Mouse (Mus musculus) MEL (cell line): Measurements from ENCODE around the gene Lce1h. TPM values are rescaled to one million over a fixed set of nuclear protein-coding genes. Genes with fewer than 3 reads are reported as not detected.

Experiments used
- DNase-seq: peaks from one replicate; pipeline ENCODE4 v3.0.0; 2011; ENCODE audit warnings: low read depth, low spot score
- H3K27ac ChIP-seq: 2 replicates; pipeline ENCODE4 v1.5.1; 2012; ENCODE audit warnings: low read depth, mild to moderate bottlenecking, control low read depth, low read length, moderate library complexity; ENCODE audit not compliant: control insufficient read depth
- H3K27me3 ChIP-seq, 2 experiments: fragments of 150-350 bp in 1 of 2; sonication (generic) in 1 of 2; 2 replicates each; pipeline ENCODE4 v1.6.1; 2012; ENCODE audit warnings: low read length in 2 of 2, mild to moderate bottlenecking in 2 of 2, improper control_type of control experiment in 1 of 2, moderate library complexity in 1 of 2; ENCODE audit not compliant: insufficient read depth in 2 of 2, control insufficient read depth in 1 of 2
- H3K36me3 ChIP-seq, 2 experiments: 2 replicates each; pipeline ENCODE4 v1.6.1; 2012 to 2014; ENCODE audit warnings: low read length in 2 of 2, improper control_type of control experiment in 1 of 2, inconsistent platforms in 1 of 2, mild to moderate bottlenecking in 1 of 2; ENCODE audit not compliant: insufficient read depth in 2 of 2, control insufficient read depth in 1 of 2
- H3K4me1 ChIP-seq, 2 experiments: fragments of 150-350 bp in 1 of 2; sonication (generic) in 1 of 2; 2 replicates each; pipeline ENCODE4 v1.6.1; 2012; ENCODE audit warnings: low read length in 2 of 2, improper control_type of control experiment in 1 of 2, mild to moderate bottlenecking in 1 of 2; ENCODE audit not compliant: insufficient read depth in 2 of 2, control insufficient read depth in 1 of 2
- H3K4me3 ChIP-seq, 2 experiments: fragments of 150-350 bp in 1 of 2; sonication (generic) in 1 of 2; 2 replicates each; pipeline ENCODE4 v1.5.1; 2012; ENCODE audit warnings: low read depth in 2 of 2, low read length in 2 of 2, mild to moderate bottlenecking in 2 of 2, moderate library complexity in 2 of 2, control low read depth in 1 of 2, improper control_type of control experiment in 1 of 2; ENCODE audit not compliant: control insufficient read depth in 1 of 2, insufficient read depth in 1 of 2
- H3K79me2 ChIP-seq: 2 replicates; pipeline ENCODE4 v1.6.1; 2012; ENCODE audit warnings: mild to moderate bottlenecking, low read length, moderate library complexity; ENCODE audit not compliant: control insufficient read depth, poor library complexity, insufficient read depth
- H3K9ac ChIP-seq: 2 replicates; pipeline ENCODE4 v1.6.1; 2012; ENCODE audit warnings: low read depth, mild to moderate bottlenecking, control low read depth, low read length, moderate library complexity; ENCODE audit not compliant: control insufficient read depth, poor library complexity, severe bottlenecking
- H3K9me3 ChIP-seq: fragments of 150-350 bp; sonication (generic); replicated peaks from 2 replicates; pipeline ENCODE4 v1.6.1; 2012; ENCODE audit warnings: mild to moderate bottlenecking, low read length, improper control_type of control experiment, moderate library complexity; ENCODE audit not compliant: insufficient read depth
- BHLHE40 ChIP-seq: IDR thresholded peaks from 2 replicates; pipeline ENCODE4 v1.6.1; 2012; ENCODE audit warnings: low read depth, mild to moderate bottlenecking, inconsistent platforms, low read length, improper control_type of control experiment, borderline replicate concordance
- CHD1 ChIP-seq: IDR thresholded peaks from 2 replicates; pipeline ENCODE4 v1.6.1; 2012; ENCODE audit warnings: low read depth, mild to moderate bottlenecking, inconsistent platforms, low read length, improper control_type of control experiment
- CHD2 ChIP-seq: IDR thresholded peaks from 2 replicates; pipeline ENCODE4 v1.6.1; 2011; ENCODE audit warnings: low read length, improper control_type of control experiment
- E2F4 ChIP-seq: IDR thresholded peaks from 2 replicates; pipeline ENCODE4 v1.6.1; 2011; ENCODE audit warnings: low read depth, low read length, improper control_type of control experiment, borderline replicate concordance
- GATA1 ChIP-seq: IDR thresholded peaks from 2 replicates; pipeline ENCODE4 v1.6.1; 2011; ENCODE audit warnings: low read depth, low read length, improper control_type of control experiment
- HCFC1 ChIP-seq: IDR thresholded peaks from 2 replicates; pipeline ENCODE4 v1.6.1; 2012; ENCODE audit warnings: low read depth, mild to moderate bottlenecking, inconsistent platforms, low read length, improper control_type of control experiment, moderate library complexity
- KAT2A ChIP-seq: conservative IDR thresholded peaks from 2 replicates; pipeline ENCODE4 v1.6.1; 2012; ENCODE audit warnings: low read depth, low read length, improper control_type of control experiment, inconsistent platforms
- MAFK ChIP-seq: IDR thresholded peaks from 2 replicates; pipeline ENCODE4 v1.6.1; 2011; ENCODE audit warnings: low read depth, mild to moderate bottlenecking, low read length, improper control_type of control experiment, borderline replicate concordance
- MAX ChIP-seq: IDR thresholded peaks from 2 replicates; pipeline ENCODE4 v1.6.1; 2011; ENCODE audit warnings: low read length, improper control_type of control experiment
- MAZ ChIP-seq: IDR thresholded peaks from 2 replicates; pipeline ENCODE4 v1.6.1; 2012; ENCODE audit warnings: low read depth, mild to moderate bottlenecking, inconsistent platforms, low read length, improper control_type of control experiment
- MEF2A ChIP-seq: IDR thresholded peaks from 2 replicates; pipeline ENCODE4 v1.6.1; 2014; ENCODE audit warnings: low read depth, mild to moderate bottlenecking, inconsistent platforms, low read length, improper control_type of control experiment; ENCODE audit not compliant: poor library complexity, insufficient replicate concordance, severe bottlenecking; ENCODE audit errors: extremely low read depth
- MYB ChIP-seq: IDR thresholded peaks from 2 replicates; pipeline ENCODE4 v1.6.1; 2011; ENCODE audit warnings: mild to moderate bottlenecking, low read depth, low read length, improper control_type of control experiment
- MYC ChIP-seq: IDR thresholded peaks from 2 replicates; pipeline ENCODE4 v1.6.1; 2011; ENCODE audit warnings: low read depth, mild to moderate bottlenecking, low read length, improper control_type of control experiment, moderate library complexity
- NRF1 ChIP-seq: IDR thresholded peaks from 2 replicates; pipeline ENCODE4 v1.6.1; 2014; ENCODE audit warnings: low read depth, mild to moderate bottlenecking, inconsistent platforms, low read length, improper control_type of control experiment, moderate library complexity; ENCODE audit not compliant: poor library complexity, insufficient read depth, severe bottlenecking
- RCOR1 ChIP-seq: IDR thresholded peaks from 2 replicates; pipeline ENCODE4 v1.6.1; 2012; ENCODE audit warnings: low read depth, mild to moderate bottlenecking, inconsistent platforms, low read length, improper control_type of control experiment
- SIN3A ChIP-seq: IDR thresholded peaks from 2 replicates; pipeline ENCODE4 v1.6.1; 2012; ENCODE audit warnings: low read length, improper control_type of control experiment, inconsistent platforms
- SMC3 ChIP-seq: IDR thresholded peaks from 2 replicates; pipeline ENCODE4 v1.6.1; 2011; ENCODE audit warnings: low read depth, low read length, improper control_type of control experiment
- TAL1 ChIP-seq: IDR thresholded peaks from 2 replicates; pipeline ENCODE4 v1.6.1; 2012; ENCODE audit warnings: mild to moderate bottlenecking, inconsistent platforms, low read length, moderate library complexity, mixed read lengths
- TBP ChIP-seq: IDR thresholded peaks from 2 replicates; pipeline ENCODE4 v1.8.0; 2011; ENCODE audit warnings: low read depth, low read length, improper control_type of control experiment
- TCF12 ChIP-seq: IDR thresholded peaks from 2 replicates; pipeline ENCODE4 v1.6.1; 2014; ENCODE audit warnings: low read depth, mild to moderate bottlenecking, inconsistent platforms, low read length, improper control_type of control experiment, moderate library complexity
- UBTF ChIP-seq: IDR thresholded peaks from 2 replicates; pipeline ENCODE4 v1.6.1; 2012; ENCODE audit warnings: low read depth, mild to moderate bottlenecking, inconsistent platforms, low read length, improper control_type of control experiment, moderate library complexity, borderline replicate concordance; ENCODE audit not compliant: insufficient read depth
- USF2 ChIP-seq, 2 experiments: IDR thresholded peaks; 2 replicates each; pipeline ENCODE4 v1.6.1; 2011 to 2012; ENCODE audit warnings: improper control_type of control experiment in 2 of 2, low read length in 2 of 2, borderline replicate concordance in 1 of 2, inconsistent platforms in 1 of 2, low read depth in 1 of 2, mild to moderate bottlenecking in 1 of 2; ENCODE audit not compliant: insufficient read depth in 1 of 2
- ZMIZ1 ChIP-seq: IDR thresholded peaks from 2 replicates; pipeline ENCODE4 v1.6.1; 2012; ENCODE audit warnings: low read depth, mild to moderate bottlenecking, inconsistent platforms, low read length, improper control_type of control experiment, moderate library complexity
- ZNF384 ChIP-seq: IDR thresholded peaks from 2 replicates; pipeline ENCODE4 v1.6.1; 2012; ENCODE audit warnings: low read depth, mild to moderate bottlenecking, inconsistent platforms, low read length, improper control_type of control experiment
- polyA plus RNA-seq, 2 experiments: library from polyadenylated mRNA; stranded (reverse) in 1 of 2; unstranded in 1 of 2; fragments of >175 nt in 1 of 2; fragments of >200 nt in 1 of 2; gene quantifications; 2 replicates each; pipeline versions ENCODE4 v1.2.1 to v1.2.4; 2012; ENCODE audit warnings: low replicate concordance in 2 of 2, low read depth in 1 of 2; ENCODE audit not compliant: insufficient read length in 2 of 2, insufficient read depth in 1 of 2, missing spikeins in 1 of 2
- total RNA-seq: library from RNA; depleted of rRNA; stranded (reverse); fragments of 300-350 nt; gene quantifications from 2 replicates; pipeline ENCODE4 v1.2.3, GENCODE M21; 2012

Lce1h gene
- total and polyA plus RNA-seq, 3 experiments: not detected

DNA sequence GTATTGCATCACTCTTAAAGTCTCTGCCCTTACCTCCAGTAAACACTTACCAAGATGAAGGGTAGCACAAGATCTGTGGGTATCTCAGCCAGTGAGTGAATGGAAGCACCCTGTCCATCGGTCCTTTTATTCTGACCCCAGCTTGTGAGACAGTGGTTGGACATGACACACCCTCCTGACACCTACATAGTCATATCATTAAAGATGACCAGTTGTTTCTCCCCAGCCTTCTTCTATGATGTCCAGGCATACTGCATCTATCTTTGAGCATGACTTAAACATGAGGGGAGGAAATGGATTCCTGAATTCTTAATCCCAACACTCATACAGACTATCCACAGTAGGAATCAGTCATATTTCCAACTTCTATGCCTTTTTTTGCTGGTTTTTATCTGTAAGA, 25.5 kb upstream of the Lce1h start, which contains the start of gene Lce1j:
Gene Lce1j, minus strand, starts transcription at position 101 of the 400 bp plus-strand sequence.
- H3K36me3 ChIP-seq: no peaks in the 10 kb centered on the region
- H3K4me3 ChIP-seq: no peak within 1 kb of the TSS
- no peaks in the 10 kb centered on the region for H3K79me2 ChIP-seq
- H3K9me3 ChIP-seq: no peaks in the 10 kb centered on the region
- no peak for TF ChIP-seq TAL1
- TF ChIP-seq USF2 (IDR thresholded peaks at IDR 0.05; ENCODE audit: borderline replicate concordance in 1 of 2, insufficient read depth in 1 of 2, low read depth in 1 of 2, low read length in 2 of 2): no peak
- TF ChIP-seq TCF12: no peak
- no peak for TF ChIP-seq GATA1
- TF ChIP-seq MAZ: no peak
- TF ChIP-seq MYB: no peak
- TF ChIP-seq MEF2A: no peak
- no peak for TF ChIP-seq HCFC1
- TF ChIP-seq ZMIZ1: no peak
- no peak for TF ChIP-seq CHD1
- DNase-seq: no peak
- no peak within 1 kb of the TSS for H3K9ac ChIP-seq
- no peak within 1 kb of the TSS for H3K27ac ChIP-seq
- H3K27me3 ChIP-seq: no peaks in the 10 kb centered on the region
- H3K4me1 ChIP-seq: no peaks in the 10 kb centered on the region

DNA sequence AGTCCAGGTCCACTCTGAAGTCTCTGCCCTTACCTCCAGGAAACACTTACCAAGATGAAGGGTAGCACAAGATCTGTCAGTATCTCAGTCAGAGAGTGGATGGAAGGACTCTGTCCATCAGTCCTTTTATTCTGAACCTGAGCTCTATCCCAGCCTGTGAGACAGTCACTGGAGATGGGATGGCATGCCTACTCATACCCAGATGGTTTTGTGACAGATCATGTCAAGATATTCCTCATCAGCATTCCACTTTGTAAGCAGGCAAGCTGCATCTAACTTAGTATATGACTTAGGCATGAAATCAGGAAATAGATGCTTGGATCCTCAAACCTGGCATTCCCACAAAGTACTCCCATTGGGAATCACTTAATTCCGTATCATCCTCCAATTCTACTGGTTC, 13.9 kb upstream of the Lce1h start, which contains the start of gene Lce1i:
Gene Lce1i, minus strand, starts transcription at position 101 of the 400 bp plus-strand sequence.
- DNase-seq: no peak
- H3K9ac ChIP-seq: no peak within 1 kb of the TSS
- no peaks in the 10 kb centered on the region for H3K27me3 ChIP-seq
- no peaks in the 10 kb centered on the region for H3K9me3 ChIP-seq
- H3K4me1 ChIP-seq: no peaks in the 10 kb centered on the region
- no peaks in the 10 kb centered on the region for H3K36me3 ChIP-seq
- H3K79me2 ChIP-seq: no peaks in the 10 kb centered on the region
- no peak within 1 kb of the TSS for H3K27ac ChIP-seq
- no peak within 1 kb of the TSS for H3K4me3 ChIP-seq
- TF ChIP-seq MAX (no peak), NRF1 (no peak), CHD1 (no peak), CHD2 (no peak), RCOR1 (no peak), KAT2A (no peak), SIN3A (no peak), ZNF384 (no peak), MYB (no peak), ZMIZ1 (no peak), BHLHE40 (no peak), MAZ (no peak), TBP (no peak), SMC3 (no peak), TAL1 (no peak), MAFK (no peak), UBTF (no peak), MYC (no peak), E2F4 (no peak), USF2 (IDR thresholded peaks at IDR 0.05; ENCODE audit: borderline replicate concordance in 1 of 2, insufficient read depth in 1 of 2, low read depth in 1 of 2, low read length in 2 of 2) (no peak)
